In genomic region chr17:8871997-8872593, GRCm38 (mm10) we compare ENCODE assay signal across 8 mouse cellular contexts.
DNase-seq lines count a peak whose midpoint lies in the region; ATAC-seq and TF ChIP-seq lines count a peak whose summit lies in the region.

No protein-coding gene starts in this region.

- no peaks in the 10 kb centered on the region for H3K9me3 ChIP-seq in liver, embryonic 11.5 days (ENCODE audit: control insufficient read depth, low read length)
- H3K9me3 ChIP-seq in liver, postnatal 0 days (ENCODE audit: low read length), result no peaks in the 10 kb centered on the region
- no peaks in the 10 kb centered on the region for H3K9me3 ChIP-seq in hindbrain, embryonic 13.5 days

- H3K4me3 ChIP-seq in liver, embryonic 11.5 days (ENCODE audit: low read depth, low read length), result no peak overlapping the region
- no peak overlapping the region for H3K4me3 ChIP-seq in liver, postnatal 0 days (ENCODE audit: low read depth, low read length)
- no peak overlapping the region for H3K4me3 ChIP-seq in hindbrain, embryonic 13.5 days

- no peaks in the 10 kb centered on the region for H3K36me3 ChIP-seq in liver, embryonic 11.5 days (ENCODE audit: control insufficient read depth, insufficient read depth, low read length)
- H3K36me3 ChIP-seq in liver, postnatal 0 days (replicated peaks; ENCODE audit: insufficient read depth, low read length), result no peaks in the 10 kb centered on the region
- H3K36me3 ChIP-seq in hindbrain, embryonic 13.5 days, result no peaks in the 10 kb centered on the region

- no peak for DNase-seq in liver, embryonic 11.5 days (ENCODE audit: low spot score)
- no peak for DNase-seq in liver, postnatal 0 days
- DNase-seq in lung, adult 18-20 months, result peak; percentile 24 to 30
- no peak for DNase-seq in urinary bladder, postnatal 4 days (ENCODE audit: low spot score in 2 of 2)
- no peak for DNase-seq in layer of hippocampus, postnatal 14 days (ENCODE audit: low spot score in 2 of 2)
- no peak for DNase-seq in c-Kit-positive CD71-positive TER-119-positive erythroid progenitor cells, embryonic 14.5 days (ENCODE audit: low spot score)

- 28% methylated on average over 12 of the region's 12 CpGs for WGBS in liver, embryonic 11.5 days
- 28% methylated on average over 12 of the region's 12 CpGs for WGBS in liver, postnatal 0 days (ENCODE audit: insufficient replicate concordance)
- WGBS in hindbrain, embryonic 13.5 days, result 42% methylated on average over 12 of the region's 12 CpGs

- H3K4me2 ChIP-seq in liver, embryonic 11.5 days, result peak overlapping the region; percentile 22; the same call in 1 of the 2 replicates
- H3K4me2 ChIP-seq in liver, postnatal 0 days (ENCODE audit: low read depth, low read length), result no peak overlapping the region
- H3K4me2 ChIP-seq in hindbrain, embryonic 13.5 days, result no peak overlapping the region

- H3K27ac ChIP-seq in liver, embryonic 11.5 days (ENCODE audit: low read depth, low read length), result no peak overlapping the region
- H3K27ac ChIP-seq in liver, postnatal 0 days (ENCODE audit: low read depth), result no peak overlapping the region
- 0 out of 2 replicates have a peak overlapping the region, but pooled peaks have one; percentile 14 for H3K27ac ChIP-seq in hindbrain, embryonic 13.5 days

- H3K27me3 ChIP-seq in liver, embryonic 11.5 days (replicated peaks; ENCODE audit: control insufficient read depth, insufficient read depth, low read length), result 0 out of 2 replicates have a peak, but pooled peaks cover 2% of the 10 kb centered on the region
- no peaks in the 10 kb centered on the region for H3K27me3 ChIP-seq in liver, postnatal 0 days (ENCODE audit: insufficient read depth, low read length)
- H3K27me3 ChIP-seq in hindbrain, embryonic 13.5 days, result no peaks in the 10 kb centered on the region

- peaks cover 14% of the 10 kb centered on the region; the same call in 1 of the 2 replicates for H3K4me1 ChIP-seq in liver, embryonic 11.5 days (replicated peaks; ENCODE audit: control insufficient read depth, insufficient read depth, low read length)
- peaks cover 10% of the 10 kb centered on the region for H3K4me1 ChIP-seq in liver, postnatal 0 days (ENCODE audit: insufficient read depth)
- peaks cover 28% of the 10 kb centered on the region for H3K4me1 ChIP-seq in hindbrain, embryonic 13.5 days (replicated peaks)

- TF ChIP-seq EP300 in liver, postnatal 0 days (IDR thresholded peaks at IDR 0.05; ENCODE audit: low read depth), result no peak

- no peak for ATAC-seq in liver, embryonic 11.5 days (replicated peaks; ENCODE audit: low FRiP score)
- ATAC-seq in liver, postnatal 0 days, result no peak
- ATAC-seq in erythroid progenitor cell, adult 5-6 weeks (replicated peaks; ENCODE audit: low FRiP score, poor library complexity, severe bottlenecking), result 0 out of 2 replicates have a peak, but pooled peaks have one; percentile 34
- peak; percentile 63 for ATAC-seq in hindbrain, embryonic 13.5 days (ENCODE audit: low FRiP score)

- TF ChIP-seq CTCF in liver, postnatal 0 days (IDR thresholded peaks at IDR 0.05; ENCODE audit: low read depth), result no peak

- H3K9ac ChIP-seq in liver, embryonic 11.5 days (ENCODE audit: low read depth, low read length), result no peak overlapping the region
- H3K9ac ChIP-seq in liver, postnatal 0 days (replicated peaks), result no peak overlapping the region
- peak overlapping the region; percentile 6; the same call in 1 of the 2 replicates for H3K9ac ChIP-seq in hindbrain, embryonic 13.5 days

Comparison
In these comparisons a context has a peak if more than half of its experiments do, and no peak if none do; other contexts are left out.
1. ATAC-seq: peak in erythroid progenitor cell, adult 5-6 weeks (single experiment) and hindbrain, embryonic 13.5 days (single experiment); none in liver, embryonic 11.5 days (single experiment) and liver, postnatal 0 days (single experiment).
2. DNase-seq: peak in lung, adult 18-20 months (2 of 2); none in liver, embryonic 11.5 days (single experiment), liver, postnatal 0 days (single experiment), urinary bladder, postnatal 4 days (0 of 2), layer of hippocampus, postnatal 14 days (0 of 2) and c-Kit-positive CD71-positive TER-119-positive erythroid progenitor cells, embryonic 14.5 days (single experiment).